Mouse (Mus musculus) C2C12 (cell line): ENCODE results near the gene Arhgap17. TPM values are rescaled to one million over a fixed set of nuclear protein-coding genes. Genes with fewer than 3 reads are reported as not detected.

Source experiments
- H3K27me3 ChIP-seq: one replicate; pipeline ENCODE4 v1.6.1; 2011; ENCODE audit not compliant: control insufficient read depth, insufficient read depth, insufficient read length
- H3K36me3 ChIP-seq: one replicate; pipeline ENCODE4 v1.6.1; 2011; ENCODE audit not compliant: control insufficient read depth, insufficient read depth
- H3K4me3 ChIP-seq: one replicate; pipeline ENCODE4 v1.5.1; 2011; ENCODE audit warnings: mild to moderate bottlenecking, control low read depth; ENCODE audit not compliant: poor library complexity, insufficient read depth, severe bottlenecking
- H3K79me2 ChIP-seq: one replicate; pipeline ENCODE4 v1.6.1; 2011; ENCODE audit not compliant: control insufficient read depth, insufficient read depth
- H3K79me3 ChIP-seq: one replicate; pipeline ENCODE4 v1.6.1; 2011; ENCODE audit warnings: low read depth, control low read depth
- H3ac ChIP-seq: one replicate; pipeline ENCODE3; 2011; ENCODE audit warnings: low read depth; ENCODE audit not compliant: control insufficient read depth, insufficient read length
- CEBPB ChIP-seq: IDR thresholded peaks from one replicate; pipeline ENCODE4 v1.6.1; 2011; ENCODE audit warnings: low read depth, mild to moderate bottlenecking, control low read depth, moderate library complexity
- CTCF ChIP-seq: IDR thresholded peaks from one replicate; pipeline ENCODE4 v1.5.1; 2011; ENCODE audit not compliant: control insufficient read depth, insufficient read depth, insufficient read length
- FOSL1 ChIP-seq: IDR thresholded peaks from one replicate; pipeline ENCODE4 v1.8.0; 2011; ENCODE audit warnings: mild to moderate bottlenecking, low read length; ENCODE audit not compliant: poor library complexity, insufficient read depth, severe bottlenecking
- MAX ChIP-seq: IDR thresholded peaks from one replicate; pipeline ENCODE4 v1.6.1; 2011; ENCODE audit warnings: mild to moderate bottlenecking, control low read depth
- MYOD1 ChIP-seq: IDR thresholded peaks from one replicate; pipeline ENCODE4 v1.6.1; 2011; ENCODE audit warnings: low read depth; ENCODE audit not compliant: control insufficient read depth, insufficient read length
- MYOG ChIP-seq: IDR thresholded peaks from one replicate; pipeline ENCODE4 v1.6.1; 2011; ENCODE audit not compliant: control insufficient read depth, insufficient read length; ENCODE audit errors: extremely low read depth
- USF1 ChIP-seq: IDR thresholded peaks from one replicate; pipeline ENCODE4 v1.6.1; 2011; ENCODE audit warnings: low read depth, mild to moderate bottlenecking, control low read depth, moderate library complexity
- polyA plus RNA-seq: library from polyadenylated mRNA; unstranded; fragments of >200 nt; fragmentation: generic; extraction: Trizol; gene quantifications from one replicate; pipeline ENCODE4 v1.2.1, GENCODE M21; 2012; ENCODE audit warnings: missing spikeins

Gene Arhgap17
- polyA plus RNA-seq, 1 experiment = 17.3 TPM

DNA sequence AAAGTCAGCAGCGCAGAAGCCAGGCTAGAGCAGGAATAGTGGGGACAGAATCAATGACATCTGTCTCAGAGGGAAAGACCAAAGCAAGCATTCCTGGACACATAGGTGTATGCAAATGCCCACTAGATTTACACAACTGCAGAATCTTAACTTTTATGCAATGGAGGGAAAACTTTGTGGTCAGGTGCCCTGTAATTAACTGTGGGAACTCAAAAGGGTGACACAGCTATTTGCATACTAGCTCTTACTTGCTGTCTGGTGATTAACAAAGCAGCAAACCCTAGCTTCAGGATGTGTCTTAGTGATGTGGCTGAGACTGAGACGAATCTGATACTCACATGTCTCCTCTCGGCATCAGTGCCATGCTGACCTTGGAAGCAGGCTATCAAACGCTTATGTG is 42.8 kb downstream of the Arhgap17 start:
- H3K27me3 ChIP-seq = no peaks in the 10 kb centered on the region
- H3K4me3 ChIP-seq = no peak overlapping the region
- H3K79me2 ChIP-seq = no peaks in the 10 kb centered on the region
- no peak for TF ChIP-seq CTCF
- no peak for TF ChIP-seq CEBPB
- no peak for TF ChIP-seq FOSL1
- no peak for TF ChIP-seq MYOG
- TF ChIP-seq USF1 = no peak
- TF ChIP-seq MYOD1 = no peak
- no peak for TF ChIP-seq MAX
- no peaks in the 10 kb centered on the region for H3K79me3 ChIP-seq
- H3K36me3 ChIP-seq = peaks cover 23% of the 10 kb centered on the region
- no peak overlapping the region for H3ac ChIP-seq

DNA sequence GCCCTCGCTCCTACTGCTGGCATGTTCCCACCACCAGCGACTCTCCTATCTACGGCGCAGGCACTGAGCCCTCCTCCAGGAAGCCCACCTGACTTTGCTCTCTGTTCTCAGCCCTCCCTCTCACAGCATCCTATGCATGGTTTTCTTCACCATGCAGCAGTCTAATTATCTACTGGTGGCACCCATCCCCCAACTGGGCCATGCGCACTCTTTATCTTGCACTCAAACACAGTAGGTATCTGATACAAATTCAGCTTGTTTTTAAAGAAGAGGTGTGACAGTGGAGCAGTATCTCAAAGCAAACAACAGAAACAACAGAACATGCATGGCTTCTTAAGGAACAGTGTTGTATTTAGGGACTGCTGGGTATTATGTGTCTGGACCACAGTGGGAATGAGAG is 43.7 kb downstream of the Arhgap17 start:
- Histone ChIP-seq H3K36me3 (peaks cover 32% of the 10 kb centered on the region), H3ac (no peak overlapping the region), H3K27me3 (no peaks in the 10 kb centered on the region), H3K4me3 (no peak overlapping the region), H3K79me3 (no peaks in the 10 kb centered on the region), H3K79me2 (no peaks in the 10 kb centered on the region)
- TF ChIP-seq CEBPB = no peak
- TF ChIP-seq FOSL1 = no peak
- TF ChIP-seq MYOG = no peak
- no peak for TF ChIP-seq USF1
- TF ChIP-seq MYOD1 = no peak
- no peak for TF ChIP-seq MAX

DNA sequence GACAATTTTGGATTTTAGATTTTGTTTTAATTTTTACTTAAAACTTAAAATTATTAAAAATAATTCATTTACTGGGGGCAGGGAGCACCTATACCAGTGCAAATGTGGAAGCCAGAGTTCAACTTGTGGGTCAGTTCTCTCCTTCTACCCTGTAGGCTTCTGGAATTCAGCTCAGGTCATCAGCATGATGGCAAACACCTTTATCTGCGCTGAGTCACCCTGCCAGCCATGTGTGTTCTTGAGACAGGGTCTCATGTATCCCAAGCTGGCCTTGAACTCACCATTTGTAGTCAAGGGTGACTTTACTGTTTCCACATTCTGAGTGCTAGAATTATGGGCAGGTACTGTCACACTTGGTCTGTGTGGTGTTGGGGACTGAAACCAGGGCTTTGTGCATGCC is 45.6 kb downstream of the Arhgap17 start:
- no peak overlapping the region for H3K4me3 ChIP-seq
- no peaks in the 10 kb centered on the region for H3K27me3 ChIP-seq
- H3ac ChIP-seq = no peak overlapping the region
- peaks cover 38% of the 10 kb centered on the region for H3K36me3 ChIP-seq
- H3K79me2 ChIP-seq = no peaks in the 10 kb centered on the region
- no peaks in the 10 kb centered on the region for H3K79me3 ChIP-seq
- TF ChIP-seq FOSL1 = no peak
- TF ChIP-seq CTCF = no peak
- no peak for TF ChIP-seq MYOG
- TF ChIP-seq USF1 = no peak
- TF ChIP-seq MAX = no peak
- no peak for TF ChIP-seq CEBPB
- no peak for TF ChIP-seq MYOD1

DNA sequence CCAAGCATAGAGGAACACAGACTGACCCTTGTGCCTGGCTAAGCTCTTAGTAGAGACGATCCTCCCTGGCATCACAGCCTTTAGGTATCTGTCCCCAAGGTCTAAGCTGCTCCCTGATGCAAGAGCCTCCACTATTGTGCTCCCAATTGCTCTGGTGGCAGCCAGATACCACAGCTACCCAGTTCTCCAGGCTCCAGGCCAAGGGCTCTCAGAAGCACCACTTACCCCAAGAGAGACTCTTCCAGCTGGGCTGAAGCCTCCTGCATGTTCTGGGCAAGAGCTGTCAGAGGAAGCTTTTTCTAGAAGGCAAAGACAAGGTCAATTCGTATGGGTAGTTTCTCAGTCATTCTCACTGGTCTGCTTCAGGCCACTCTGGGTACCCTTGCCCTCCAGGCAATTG is 46.3 kb downstream of the Arhgap17 start:
- Histone ChIP-seq H3K36me3 (peaks cover 42% of the 10 kb centered on the region), H3K79me3 (no peaks in the 10 kb centered on the region), H3K4me3 (no peak overlapping the region), H3ac (no peak overlapping the region), H3K79me2 (no peaks in the 10 kb centered on the region), H3K27me3 (no peaks in the 10 kb centered on the region)
- TF ChIP-seq USF1 (no peak), MAX (no peak), MYOD1 (no peak), MYOG (no peak), CEBPB (no peak), CTCF (no peak), FOSL1 (no peak)

DNA sequence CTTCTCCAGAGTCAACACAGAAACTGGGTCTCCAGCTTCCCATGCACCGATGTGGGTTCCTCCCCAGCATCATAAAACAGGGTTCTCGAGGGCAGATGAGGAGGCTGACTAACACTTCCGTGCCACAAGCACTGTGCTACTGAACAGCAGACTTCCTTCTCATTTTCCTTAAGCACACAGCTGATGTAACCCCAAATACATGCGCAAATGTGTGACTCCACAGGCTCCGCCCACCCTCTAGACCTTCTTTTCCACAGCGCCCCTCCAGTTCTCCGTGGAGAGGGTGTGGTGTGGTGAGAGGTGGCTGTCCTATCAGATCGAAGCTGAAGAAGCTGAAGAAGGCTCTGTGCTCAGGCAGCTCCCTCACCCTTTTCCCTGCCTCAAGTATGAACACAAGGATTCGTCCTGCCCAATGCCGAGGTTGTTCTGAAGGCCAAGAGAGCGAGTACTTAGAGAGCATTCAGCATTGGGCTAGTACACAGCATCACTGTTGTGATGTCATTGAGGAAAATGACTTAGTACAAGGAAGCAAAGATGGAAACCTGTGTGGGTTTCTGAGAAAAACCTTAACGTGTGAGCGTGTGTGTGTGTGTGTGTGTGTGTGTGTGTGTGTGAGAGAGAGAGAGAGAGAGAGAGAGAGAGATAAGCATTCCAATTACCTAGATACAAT is 47.1 kb downstream of the Arhgap17 start:
- no peaks in the 10 kb centered on the region for H3K79me3 ChIP-seq
- H3K36me3 ChIP-seq = peaks cover 41% of the 10 kb centered on the region
- H3K27me3 ChIP-seq = no peaks in the 10 kb centered on the region
- H3K79me2 ChIP-seq = no peaks in the 10 kb centered on the region
- H3ac ChIP-seq = no peak overlapping the region
- H3K4me3 ChIP-seq = no peak overlapping the region
- no peak for TF ChIP-seq MAX

DNA sequence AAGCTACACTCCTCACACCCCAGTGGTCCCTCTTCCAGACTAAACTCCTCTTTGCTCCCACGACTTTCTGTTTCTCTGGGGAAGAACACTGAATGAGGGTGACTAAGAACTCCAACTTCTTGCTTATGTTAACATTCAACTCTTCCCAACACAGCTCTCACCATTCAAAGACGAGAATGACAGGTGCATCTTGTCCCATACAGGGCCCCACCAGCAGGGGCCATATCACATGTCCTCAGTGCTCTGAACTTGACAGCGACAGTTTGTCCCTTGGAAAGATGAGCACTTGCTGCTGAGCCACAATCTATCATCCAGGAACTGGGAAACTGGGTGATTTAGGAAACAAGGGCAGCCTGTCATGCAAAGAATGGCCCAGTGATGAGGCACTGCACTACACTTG is 57.0 kb downstream of the Arhgap17 start:
- no peak overlapping the region for H3K4me3 ChIP-seq
- no peaks in the 10 kb centered on the region for H3K79me3 ChIP-seq
- no peaks in the 10 kb centered on the region for H3K79me2 ChIP-seq
- no peaks in the 10 kb centered on the region for H3K27me3 ChIP-seq
- H3ac ChIP-seq = no peak overlapping the region
- TF ChIP-seq MYOD1 (no peak), MYOG (no peak), USF1 (no peak), MAX (no peak), CTCF (no peak), CEBPB (no peak), FOSL1 (no peak)
- peaks cover 12% of the 10 kb centered on the region for H3K36me3 ChIP-seq
